Comparison of ENCODE assay signal across 10 mouse cellular contexts in the genomic region with DNA sequence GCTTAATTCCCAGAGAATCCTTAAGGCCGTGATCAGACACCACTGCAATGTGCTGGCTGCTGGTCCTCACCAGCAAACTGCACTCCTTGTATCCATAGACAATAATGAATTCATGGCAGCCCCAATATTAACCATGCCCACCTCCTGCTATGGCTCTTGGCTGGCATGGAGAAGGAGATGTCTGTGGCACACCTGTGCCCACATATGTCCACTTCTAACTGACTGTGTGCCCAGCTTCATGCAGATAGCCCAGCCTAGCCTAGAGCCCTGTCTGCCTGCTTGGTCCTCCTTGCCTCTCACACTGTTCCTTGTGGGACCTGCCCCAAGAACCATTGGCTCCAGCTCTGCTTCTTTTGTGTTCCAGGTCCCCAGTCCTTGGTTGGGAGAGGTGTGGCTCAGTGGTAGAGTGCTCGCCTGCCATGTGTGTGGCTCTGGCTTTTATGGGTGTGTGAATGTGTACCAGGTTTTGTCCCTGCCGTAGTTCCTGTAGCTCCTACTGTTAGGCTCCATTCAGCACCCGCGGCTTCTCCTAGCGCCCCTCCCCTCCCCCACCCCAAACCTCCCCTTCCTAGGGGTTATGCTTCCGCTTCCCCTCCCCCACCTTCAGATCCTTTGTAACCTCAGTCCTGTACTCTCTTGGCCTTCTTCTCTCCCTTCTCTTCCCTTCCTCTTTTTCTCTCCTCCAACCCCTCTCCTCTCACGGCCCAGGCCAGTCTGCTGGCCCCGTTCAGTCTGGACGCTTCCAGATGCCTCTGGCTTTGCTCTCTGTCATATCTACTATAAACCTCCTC. TPM values are rescaled to one million over a fixed set of nuclear protein-coding genes. Genes with fewer than 3 reads are reported as not detected.
DNase-seq lines count a peak whose midpoint lies in the region; ATAC-seq and TF ChIP-seq lines count a peak whose summit lies in the region.
"Had no signal": no experiment of that assay in that cellular context is flagged by ENCODE, and none has a peak within 500 bp of the region (broad histone marks: within the 10 kb centered on the region; RNA-seq: fewer than 3 reads in every experiment).

No protein-coding gene starts in this region.

- no peak for TF ChIP-seq CTCF in G1E (IDR thresholded peaks at IDR 0.05; ENCODE audit: low read depth, low read length)

- 45% methylated on average over 10 of the region's 10 CpGs for WGBS in hindbrain, embryonic 10.5 days
- 46% methylated on average over 10 of the region's 10 CpGs for WGBS in hindbrain, embryonic 13.5 days
- 38% methylated on average over 10 of the region's 10 CpGs for WGBS in embryonic facial prominence, embryonic 12.5 days

- DNase-seq in hindbrain, embryonic 10.5 days (ENCODE audit: low spot score) = no peak
- DNase-seq in G1E (ENCODE audit: low spot score) = peak; percentile 64
- no peak for DNase-seq in gastrocnemius, postnatal 10 days
- DNase-seq in kidney, adult 8-10 months = no peak
- DNase-seq in left cerebral cortex, adult 11 months (ENCODE audit: low spot score) = no peak

- peaks cover 26% of the 10 kb centered on the region for H3K4me1 ChIP-seq in hindbrain, embryonic 10.5 days (replicated peaks)
- H3K4me1 ChIP-seq in hindbrain, embryonic 13.5 days (replicated peaks) = 0 out of 2 replicates have a peak, but pooled peaks cover 4% of the 10 kb centered on the region
- peaks cover 53% of the 10 kb centered on the region for H3K4me1 ChIP-seq in G1E (ENCODE audit: insufficient read depth, low read depth, low read length)
- peaks cover 26% of the 10 kb centered on the region for H3K4me1 ChIP-seq in embryonic facial prominence, embryonic 12.5 days
- H3K4me1 ChIP-seq in megakaryocyte, embryonic 14.5 days = peaks cover 65% of the 10 kb centered on the region
- H3K4me1 ChIP-seq: hindbrain, embryonic 15.5 days had no signal

- no peak overlapping the region for H3K9ac ChIP-seq in hindbrain, embryonic 13.5 days
- H3K9ac ChIP-seq in embryonic facial prominence, embryonic 12.5 days = no peak overlapping the region
- H3K9ac ChIP-seq: hindbrain, embryonic 15.5 days had no signal

- no peaks in the 10 kb centered on the region for H3K36me3 ChIP-seq in hindbrain, embryonic 10.5 days
- H3K36me3 ChIP-seq in hindbrain, embryonic 13.5 days = no peaks in the 10 kb centered on the region
- H3K36me3 ChIP-seq in G1E (replicated peaks) = peaks cover 3% of the 10 kb centered on the region
- no peaks in the 10 kb centered on the region for H3K36me3 ChIP-seq in embryonic facial prominence, embryonic 12.5 days
- no peaks in the 10 kb centered on the region for H3K36me3 ChIP-seq in megakaryocyte, embryonic 14.5 days (replicated peaks; ENCODE audit: low read length)
- H3K36me3 ChIP-seq: hindbrain, embryonic 15.5 days had no signal

- H3K9me3 ChIP-seq in hindbrain, embryonic 10.5 days = no peaks in the 10 kb centered on the region
- H3K9me3 ChIP-seq in hindbrain, embryonic 13.5 days = no peaks in the 10 kb centered on the region
- H3K9me3 ChIP-seq in G1E (replicated peaks) = no peaks in the 10 kb centered on the region
- no peaks in the 10 kb centered on the region for H3K9me3 ChIP-seq in embryonic facial prominence, embryonic 12.5 days
- no peaks in the 10 kb centered on the region for H3K9me3 ChIP-seq in megakaryocyte, embryonic 14.5 days
- H3K9me3 ChIP-seq: hindbrain, embryonic 15.5 days had no signal

- ATAC-seq in hindbrain, embryonic 13.5 days (ENCODE audit: low FRiP score) = no peak
- peak; percentile 52 for ATAC-seq in G1E (ENCODE audit: extremely low read depth, insufficient number of reproducible peaks, low FRiP score, poor library complexity, severe bottlenecking)
- ATAC-seq in embryonic facial prominence, embryonic 12.5 days (ENCODE audit: insufficient number of reproducible peaks, insufficient read depth, low FRiP score, low TSS enrichment) = 0 out of 2 replicates have a peak, but pooled peaks have one; percentile 19

- peak overlapping the region; percentile 78 for H3K27ac ChIP-seq in hindbrain, embryonic 10.5 days
- H3K27ac ChIP-seq in hindbrain, embryonic 13.5 days = no peak overlapping the region
- peak overlapping the region; percentile 77; the same call in 1 of the 2 replicates for H3K27ac ChIP-seq in embryonic facial prominence, embryonic 12.5 days

- no peaks in the 10 kb centered on the region for H3K27me3 ChIP-seq in hindbrain, embryonic 10.5 days (ENCODE audit: insufficient read depth, poor library complexity, severe bottlenecking)
- H3K27me3 ChIP-seq in hindbrain, embryonic 13.5 days = 0 out of 2 replicates have a peak, but pooled peaks cover 3% of the 10 kb centered on the region
- H3K27me3 ChIP-seq in G1E (ENCODE audit: insufficient read depth, low read length) = no peaks in the 10 kb centered on the region
- H3K27me3 ChIP-seq in embryonic facial prominence, embryonic 12.5 days = no peaks in the 10 kb centered on the region
- no peaks in the 10 kb centered on the region for H3K27me3 ChIP-seq in megakaryocyte, embryonic 14.5 days (replicated peaks)

- H3K4me3 ChIP-seq in hindbrain, embryonic 10.5 days = no peak overlapping the region
- H3K4me3 ChIP-seq in hindbrain, embryonic 13.5 days = no peak overlapping the region
- H3K4me3 ChIP-seq in G1E (ENCODE audit: low read depth, low read length) = peak overlapping the region; percentile 72
- H3K4me3 ChIP-seq in embryonic facial prominence, embryonic 12.5 days = no peak overlapping the region
- peak overlapping the region; percentile 91 for H3K4me3 ChIP-seq in megakaryocyte, embryonic 14.5 days (replicated peaks)
- H3K4me3 ChIP-seq: hindbrain, embryonic 15.5 days had no signal

- H3K4me2 ChIP-seq in hindbrain, embryonic 13.5 days = no peak overlapping the region
- no peak overlapping the region; the same call in 1 of the 2 replicates for H3K4me2 ChIP-seq in embryonic facial prominence, embryonic 12.5 days (replicated peaks)
- H3K4me2 ChIP-seq: hindbrain, embryonic 15.5 days; midbrain, embryonic 11.5 days had no signal

RNA-seq across cellular contexts. Expression of gene Piezo1, which starts 6.3 kb away (rescaled TPM):
- polyA plus RNA-seq in hindbrain, embryonic 10.5 days (2016; fragmentation: Nextera tagmentation; extraction: Ambion mirVana) = 6.5 and 9.2 TPM in 2 replicates
- polyA plus RNA-seq in hindbrain, embryonic 13.5 days (2015; fragmentation: Nextera tagmentation; extraction: Ambion mirVana) = 2.5 and 3.2 TPM in 2 replicates
- total RNA-seq in G1E (2014; fragmentation: Nextera tagmentation) (77.0 and 95.3 TPM in 2 replicates), G1E (2017) (24.9 and 26.0 TPM in 2 replicates)
- 69.6 and 79.4 TPM in 2 replicates for polyA plus RNA-seq in G1E (2012)
- 11.6 and 16.7 TPM in 2 replicates for polyA plus RNA-seq in embryonic facial prominence, embryonic 12.5 days (2016; fragmentation: Nextera tagmentation; extraction: Ambion mirVana)
- 25.0 and 60.9 TPM in 2 replicates for polyA plus RNA-seq in megakaryocyte, embryonic 14.5 days (2012; ENCODE audit: insufficient read depth, low replicate concordance)
- 10 to 100 TPM; 24.5 to 30.9 TPM for total RNA-seq in gastrocnemius, postnatal 10 days (2021)

RNA-seq across cellular contexts. Expression of gene Cdt1, which starts 10.4 kb away (rescaled TPM):
- polyA plus RNA-seq in hindbrain, embryonic 10.5 days (2016; fragmentation: Nextera tagmentation; extraction: Ambion mirVana) = 56.0 and 64.3 TPM in 2 replicates
- 9.9 and 10.4 TPM in 2 replicates for polyA plus RNA-seq in hindbrain, embryonic 13.5 days (2015; fragmentation: Nextera tagmentation; extraction: Ambion mirVana)
- total RNA-seq in G1E (2014; fragmentation: Nextera tagmentation) = 70.8 and 71.7 TPM in 2 replicates
- total RNA-seq in G1E (2017) = 46.9 and 49.9 TPM in 2 replicates
- polyA plus RNA-seq in G1E (2012) = 375 and 441 TPM in 2 replicates
- 41.2 and 41.6 TPM in 2 replicates for polyA plus RNA-seq in embryonic facial prominence, embryonic 12.5 days (2016; fragmentation: Nextera tagmentation; extraction: Ambion mirVana)
- 68.9 and 81.7 TPM in 2 replicates for polyA plus RNA-seq in megakaryocyte, embryonic 14.5 days (2012; ENCODE audit: insufficient read depth, low replicate concordance)
- total RNA-seq in gastrocnemius, postnatal 10 days (2021) = 1 to 10 TPM; 5.8 to 8.1 TPM

RNA-seq across cellular contexts. Expression of gene Aprt, which starts 19.3 kb away (rescaled TPM):
- 237 and 268 TPM in 2 replicates for polyA plus RNA-seq in hindbrain, embryonic 10.5 days (2016; fragmentation: Nextera tagmentation; extraction: Ambion mirVana)
- polyA plus RNA-seq in hindbrain, embryonic 13.5 days (2015; fragmentation: Nextera tagmentation; extraction: Ambion mirVana) = 153 and 157 TPM in 2 replicates
- 110 and 112 TPM in 2 replicates for total RNA-seq in G1E (2014; fragmentation: Nextera tagmentation)
- 100.0 and 146 TPM in 2 replicates for total RNA-seq in G1E (2017)
- 207 and 389 TPM in 2 replicates for polyA plus RNA-seq in G1E (2012)
- 289 and 298 TPM in 2 replicates for polyA plus RNA-seq in embryonic facial prominence, embryonic 12.5 days (2016; fragmentation: Nextera tagmentation; extraction: Ambion mirVana)
- 257 and 338 TPM in 2 replicates for polyA plus RNA-seq in megakaryocyte, embryonic 14.5 days (2012; ENCODE audit: insufficient read depth, low replicate concordance)
- 10 to 100 TPM; 41.4 to 45.2 TPM for total RNA-seq in gastrocnemius, postnatal 10 days (2021)

RNA-seq across cellular contexts. Expression of gene Galns, which starts 53.8 kb away (rescaled TPM):
- 7.1 and 7.2 TPM in 2 replicates for polyA plus RNA-seq in hindbrain, embryonic 10.5 days (2016; fragmentation: Nextera tagmentation; extraction: Ambion mirVana)
- polyA plus RNA-seq in hindbrain, embryonic 13.5 days (2015; fragmentation: Nextera tagmentation; extraction: Ambion mirVana) = 5.4 and 6.1 TPM in 2 replicates
- total RNA-seq in G1E (2014; fragmentation: Nextera tagmentation) = 5.0 and 6.0 TPM in 2 replicates
- 7.6 and 7.9 TPM in 2 replicates for total RNA-seq in G1E (2017)
- polyA plus RNA-seq in G1E (2012) = 2.9 and 3.0 TPM in 2 replicates
- 7.1 and 7.4 TPM in 2 replicates for polyA plus RNA-seq in embryonic facial prominence, embryonic 12.5 days (2016; fragmentation: Nextera tagmentation; extraction: Ambion mirVana)
- 12.6 and 15.3 TPM in 2 replicates for polyA plus RNA-seq in megakaryocyte, embryonic 14.5 days (2012; ENCODE audit: insufficient read depth, low replicate concordance)
- 1 to 10 TPM; 4.5 to 7.4 TPM for total RNA-seq in gastrocnemius, postnatal 10 days (2021)

RNA-seq across cellular contexts. Expression of gene Trappc2l, which starts 54.0 kb away (rescaled TPM):
- polyA plus RNA-seq in hindbrain, embryonic 10.5 days (2016; fragmentation: Nextera tagmentation; extraction: Ambion mirVana) = 53.3 and 68.5 TPM in 2 replicates
- 98.9 and 101 TPM in 2 replicates for polyA plus RNA-seq in hindbrain, embryonic 13.5 days (2015; fragmentation: Nextera tagmentation; extraction: Ambion mirVana)
- total RNA-seq in G1E (2014; fragmentation: Nextera tagmentation) = 19.5 and 31.8 TPM in 2 replicates
- 32.2 and 40.4 TPM in 2 replicates for total RNA-seq in G1E (2017)
- 0.43 and 0.75 TPM in 2 replicates for polyA plus RNA-seq in G1E (2012)
- 46.3 and 56.3 TPM in 2 replicates for polyA plus RNA-seq in embryonic facial prominence, embryonic 12.5 days (2016; fragmentation: Nextera tagmentation; extraction: Ambion mirVana)
- 2.2 TPM in 1 of 2 replicates, not detected in the other for polyA plus RNA-seq in megakaryocyte, embryonic 14.5 days (2012; ENCODE audit: insufficient read depth, low replicate concordance)
- 10 to 100 TPM; 52.7 to 52.8 TPM for total RNA-seq in gastrocnemius, postnatal 10 days (2021)

Comparison
In these comparisons a context has a peak if more than half of its experiments do, and no peak if none do; other contexts are left out.
1. H3K4me3 ChIP-seq: peak in G1E (single experiment) and megakaryocyte, embryonic 14.5 days (single experiment); none in hindbrain, embryonic 10.5 days (single experiment), hindbrain, embryonic 13.5 days (single experiment) and embryonic facial prominence, embryonic 12.5 days (single experiment).